Mouse (Mus musculus): ENCODE data around the gene Gale.

- TF ChIP-seq CTCF (IDR thresholded peaks at IDR 0.05; ENCODE audit: low read depth) (no peak), EP300 (IDR thresholded peaks at IDR 0.05; ENCODE audit: low read depth) (no peak)
Measured at GRCm38 (mm10) chr4:135962198-135962597, 1.3 kb upstream of the Gale start.
